Mouse (Mus musculus): Measurements from ENCODE around the gene Hoxd11.

The Hoxd11 gene

DNA sequence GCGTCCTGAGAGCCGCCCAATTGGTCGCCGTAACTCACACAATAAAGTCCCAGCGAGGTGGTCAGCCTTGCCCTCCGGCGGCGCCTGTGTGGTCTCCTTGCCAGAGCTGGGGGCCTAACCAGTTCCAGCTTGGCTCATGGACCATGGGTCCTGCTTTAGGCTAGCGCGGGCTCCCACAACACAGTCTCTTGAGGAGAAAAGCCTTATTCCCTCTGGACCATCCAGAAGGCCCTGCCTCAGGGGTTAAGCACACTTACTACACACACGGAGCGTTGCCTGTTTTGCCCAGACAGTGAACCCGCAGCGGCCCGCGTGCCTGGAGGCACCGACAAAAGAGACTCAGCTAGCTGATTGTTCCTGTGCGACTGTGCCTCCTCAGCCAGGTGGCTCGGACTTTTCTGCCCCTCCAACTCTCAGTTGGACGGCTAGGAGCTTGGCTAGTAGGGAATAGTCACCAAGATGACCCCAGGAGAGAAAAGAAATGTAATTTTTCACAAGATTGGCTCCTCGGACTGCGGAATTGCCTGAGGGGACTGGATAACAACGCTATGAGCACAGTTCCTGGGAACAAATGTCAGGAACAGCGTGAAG, 5.4 kb upstream of the Hoxd11 start:
- POLR2A ChIA-PET: interaction anchor here in 2 of 4 experiments (0.6 to 1.3 kb wide), 4 partner anchors 9 to 932 kb away, joined by 3 to 5 read pairs (median 4); no protein-coding TSS in a partner anchor
- CTCF ChIA-PET: interaction anchor here in 3 of 4 experiments (0.7 to 1.9 kb wide), 13 partner anchors 10 to 1123 kb away, joined by 3 to 7 read pairs (median 4); partner anchors contain the start of genes Evx2 (in 1 of the 3) and Hoxd10 (in 1 of the 3)

DNA sequence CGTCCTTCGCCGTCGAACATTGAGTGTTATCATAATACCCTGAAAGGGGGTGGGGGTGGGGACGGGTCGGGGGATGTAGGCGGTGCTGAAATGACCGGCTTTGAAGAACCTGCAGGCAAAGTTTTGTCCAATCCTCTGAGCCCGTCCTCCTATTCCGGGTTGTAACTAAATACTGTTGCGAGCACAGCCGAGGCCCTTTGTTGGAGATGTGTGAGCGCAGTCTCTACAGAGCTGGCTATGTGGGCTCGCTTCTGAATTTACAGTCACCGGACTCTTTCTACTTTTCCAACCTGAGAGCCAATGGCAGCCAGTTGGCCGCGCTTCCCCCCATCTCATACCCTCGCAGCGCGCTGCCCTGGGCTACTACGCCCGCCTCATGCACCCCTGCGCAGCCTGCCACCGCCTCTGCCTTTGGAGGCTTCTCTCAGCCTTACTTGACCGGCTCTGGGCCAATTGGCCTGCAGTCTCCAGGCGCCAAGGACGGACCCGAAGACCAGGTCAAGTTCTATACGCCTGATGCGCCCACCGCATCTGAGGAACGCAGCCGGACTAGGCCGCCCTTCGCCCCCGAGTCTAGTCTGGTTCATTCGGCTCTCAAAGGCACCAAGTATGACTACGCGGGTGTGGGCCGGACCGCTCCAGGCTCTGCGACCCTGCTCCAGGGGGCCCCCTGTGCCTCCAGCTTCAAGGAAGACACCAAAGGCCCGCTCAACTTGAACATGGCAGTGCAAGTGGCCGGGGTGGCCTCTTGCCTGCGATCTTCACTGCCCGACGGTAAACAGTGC, 4.3 kb upstream of the Hoxd11 start, which contains the start of gene Hoxd12:
TSS of gene Hoxd12 (plus strand) at position 133 of the 785 bp plus-strand sequence.
- ChIA-PET CTCF (interaction anchor here in 1 of 4 experiments (1.2 kb wide), 1 partner anchor 13 kb away, joined by 3 read pairs; no protein-coding TSS in a partner anchor), POLR2A (interaction anchor here in 1 of 4 experiments (0.5 kb wide), 1 partner anchor 16 kb away, joined by 3 read pairs; no protein-coding TSS in a partner anchor)

DNA sequence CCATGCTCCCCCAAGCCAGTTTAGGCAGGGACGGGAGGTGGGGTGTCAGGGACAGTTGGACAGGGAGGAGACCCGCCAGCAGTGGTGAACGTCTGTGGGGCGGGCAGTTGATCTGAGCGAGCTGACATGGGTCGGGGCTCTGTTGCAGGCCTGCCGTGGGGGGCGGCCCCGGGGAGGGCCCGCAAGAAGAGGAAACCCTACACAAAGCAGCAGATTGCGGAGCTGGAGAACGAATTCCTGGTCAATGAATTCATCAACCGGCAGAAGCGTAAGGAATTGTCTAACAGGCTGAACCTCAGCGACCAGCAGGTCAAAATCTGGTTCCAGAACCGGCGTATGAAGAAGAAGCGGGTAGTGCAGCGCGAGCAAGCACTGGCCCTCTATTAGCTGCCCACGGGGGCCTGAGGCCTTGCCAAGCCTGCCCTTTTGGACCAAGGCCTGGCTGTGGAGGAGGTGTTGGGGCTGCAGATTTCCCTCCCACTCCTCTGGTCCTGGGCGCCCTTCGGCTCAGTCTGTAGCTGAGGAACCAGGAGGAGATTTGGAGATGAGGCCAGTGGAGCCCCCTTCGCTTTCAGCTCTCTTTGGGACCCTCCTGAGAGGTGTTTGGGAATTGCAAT, 3.6 kb upstream of the Hoxd11 start:
- ChIA-PET CTCF (interaction anchor here in 2 of 4 experiments (1.0 to 1.2 kb wide), 2 partner anchors 13 to 14 kb away, joined by 3 read pairs; no protein-coding TSS in a partner anchor), POLR2A (interaction anchor here in 2 of 4 experiments (0.5 to 0.7 kb wide), 4 partner anchors 15 to 344 kb away, joined by 3 to 4 read pairs (median 3); no protein-coding TSS in a partner anchor)

DNA sequence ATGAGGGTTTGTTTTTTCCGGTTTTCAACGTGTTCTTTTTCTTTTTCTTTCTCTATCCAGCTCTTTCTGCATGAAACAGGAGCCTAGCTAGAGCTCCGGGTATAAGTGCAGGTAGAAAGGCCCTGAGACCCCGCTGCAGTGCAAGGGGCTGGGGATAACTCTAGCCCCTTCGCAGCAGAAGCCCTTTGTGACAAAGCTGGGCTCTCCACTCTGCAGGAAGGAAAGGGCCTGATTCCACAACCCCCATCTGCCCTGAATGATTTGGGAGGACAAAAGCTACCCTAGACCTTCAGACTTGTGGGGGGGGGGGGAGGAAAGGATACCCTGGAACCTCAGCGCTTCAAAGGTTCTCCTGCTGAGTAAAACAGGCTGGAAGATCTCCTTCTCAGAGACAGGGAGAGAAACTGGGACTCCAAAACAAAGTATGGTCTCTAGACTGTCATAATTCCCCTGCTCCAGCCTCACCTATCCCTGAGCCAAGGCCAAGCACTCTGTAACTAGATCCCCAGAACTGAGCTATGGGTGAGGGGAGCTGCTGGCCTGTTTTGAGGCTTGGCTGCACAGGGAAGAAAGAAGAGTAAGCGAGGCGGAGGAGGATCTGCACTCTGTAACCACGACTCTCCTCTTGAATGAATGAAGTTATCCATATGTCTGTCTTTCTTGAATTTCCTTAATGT, 2.8 kb upstream of the Hoxd11 start:
- CTCF ChIA-PET: interaction anchor here in 2 of 4 experiments (0.6 to 1.0 kb wide), 3 partner anchors 13 to 54 kb away, joined by 3 to 21 read pairs (median 5); no protein-coding TSS in a partner anchor

DNA sequence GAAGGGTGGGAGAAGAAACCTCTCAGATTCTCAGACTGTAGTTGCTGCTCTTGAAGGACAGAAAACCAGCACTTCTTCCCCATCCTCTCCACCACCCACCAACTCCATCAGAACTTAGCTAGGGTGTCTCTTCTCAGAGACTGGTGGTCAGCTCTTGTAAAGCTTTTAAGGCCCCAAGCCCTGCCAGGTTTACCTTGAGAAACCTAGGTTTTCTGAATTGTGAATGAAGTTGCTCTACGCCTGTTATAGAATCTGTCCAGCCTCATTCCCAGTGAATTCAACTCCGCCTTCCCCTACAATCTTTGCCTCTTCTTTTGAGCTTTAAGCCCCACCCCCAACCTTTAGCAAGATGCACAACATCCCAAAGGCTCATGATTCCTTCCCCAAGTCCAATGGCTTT, 2.3 kb upstream of the Hoxd11 start:
- CTCF ChIA-PET: interaction anchor here in 1 of 4 experiments (0.6 to 0.7 kb wide), 2 partner anchors 16 to 54 kb away, joined by 5 to 21 read pairs; no protein-coding TSS in a partner anchor

More for the DNA sequence above, 2.8 kb upstream of the Hoxd11 start:
- POLR2A ChIA-PET: interaction anchor here in 2 of 4 experiments (0.6 to 1.4 kb wide), 5 partner anchors 10 to 343 kb away, joined by 3 to 4 read pairs (median 3); no protein-coding TSS in a partner anchor

GRCm38 (mm10) chr2:74679596-74679971, 227 bp downstream of the Hoxd11 start:
- POLR2A ChIA-PET: interaction anchor here in 3 of 4 experiments (0.7 to 2.0 kb wide), 7 partner anchors 11 to 22 kb away, joined by 3 to 7 read pairs (median 3); partner anchors contain the start of genes Hoxd10 (in 1 of the 3) and Hoxd13 (in 1 of the 3)
- CTCF ChIA-PET: interaction anchor here in 3 of 4 experiments (0.8 to 1.4 kb wide), 5 partner anchors 10 to 24 kb away, joined by 3 to 6 read pairs (median 3); partner anchors contain the start of gene Hoxd10 (in 1 of the 3)

More for the DNA sequence above, 2.3 kb upstream of the Hoxd11 start:
- POLR2A ChIA-PET: interaction anchor here in 2 of 4 experiments (0.9 to 1.4 kb wide), 4 partner anchors 10 to 19 kb away, joined by 3 to 5 read pairs (median 4); no protein-coding TSS in a partner anchor

DNA sequence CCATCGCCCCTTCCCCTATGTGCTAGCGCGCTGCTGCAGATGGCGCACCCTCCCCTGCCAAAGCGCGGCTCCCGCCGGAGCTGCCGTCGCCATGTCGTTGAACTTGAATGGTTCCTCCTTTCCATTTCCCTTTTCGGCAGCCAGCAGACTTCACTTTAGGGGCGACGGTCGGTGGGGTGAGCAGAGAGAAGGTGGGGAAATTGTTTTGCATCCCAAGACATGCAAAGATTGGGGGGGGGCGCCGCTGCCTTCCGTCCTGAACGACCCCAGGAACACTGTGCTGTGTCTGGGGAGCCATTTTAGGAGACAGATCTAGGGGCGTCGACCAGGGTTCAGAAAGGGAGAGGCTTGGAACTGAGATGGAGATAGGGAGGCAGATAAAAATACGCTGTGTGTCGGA, 623 bp downstream of the Hoxd11 start:
- ChIA-PET CTCF (interaction anchor here (0.6 to 1.4 kb wide), 7 partner anchors 9 to 71 kb away, joined by 3 to 6 read pairs (median 4); partner anchors contain the start of gene Hoxd10 (in 1 of the 4)), POLR2A (interaction anchor here in 3 of 4 experiments (0.6 to 2.0 kb wide), 8 partner anchors 10 to 1188 kb away, joined by 3 to 7 read pairs (median 4); partner anchors contain the start of genes Hoxd10 (in 1 of the 3) and Hoxd13 (in 1 of the 3))

- ChIA-PET CTCF (interaction anchor here (0.6 to 1.4 kb wide), 7 partner anchors 10 to 70 kb away, joined by 3 to 7 read pairs (median 4); partner anchors contain the start of gene Hoxd10 (in 1 of the 4)), POLR2A (interaction anchor here in 3 of 4 experiments (0.6 to 2.0 kb wide), 13 partner anchors 9 to 636 kb away, joined by 3 to 7 read pairs (median 3); partner anchors contain the start of gene Hoxd13 (in 1 of the 3))
These were observed 1.4 kb downstream of the Hoxd11 start for GRCm38 (mm10) chr2:74680561-74681398.

DNA sequence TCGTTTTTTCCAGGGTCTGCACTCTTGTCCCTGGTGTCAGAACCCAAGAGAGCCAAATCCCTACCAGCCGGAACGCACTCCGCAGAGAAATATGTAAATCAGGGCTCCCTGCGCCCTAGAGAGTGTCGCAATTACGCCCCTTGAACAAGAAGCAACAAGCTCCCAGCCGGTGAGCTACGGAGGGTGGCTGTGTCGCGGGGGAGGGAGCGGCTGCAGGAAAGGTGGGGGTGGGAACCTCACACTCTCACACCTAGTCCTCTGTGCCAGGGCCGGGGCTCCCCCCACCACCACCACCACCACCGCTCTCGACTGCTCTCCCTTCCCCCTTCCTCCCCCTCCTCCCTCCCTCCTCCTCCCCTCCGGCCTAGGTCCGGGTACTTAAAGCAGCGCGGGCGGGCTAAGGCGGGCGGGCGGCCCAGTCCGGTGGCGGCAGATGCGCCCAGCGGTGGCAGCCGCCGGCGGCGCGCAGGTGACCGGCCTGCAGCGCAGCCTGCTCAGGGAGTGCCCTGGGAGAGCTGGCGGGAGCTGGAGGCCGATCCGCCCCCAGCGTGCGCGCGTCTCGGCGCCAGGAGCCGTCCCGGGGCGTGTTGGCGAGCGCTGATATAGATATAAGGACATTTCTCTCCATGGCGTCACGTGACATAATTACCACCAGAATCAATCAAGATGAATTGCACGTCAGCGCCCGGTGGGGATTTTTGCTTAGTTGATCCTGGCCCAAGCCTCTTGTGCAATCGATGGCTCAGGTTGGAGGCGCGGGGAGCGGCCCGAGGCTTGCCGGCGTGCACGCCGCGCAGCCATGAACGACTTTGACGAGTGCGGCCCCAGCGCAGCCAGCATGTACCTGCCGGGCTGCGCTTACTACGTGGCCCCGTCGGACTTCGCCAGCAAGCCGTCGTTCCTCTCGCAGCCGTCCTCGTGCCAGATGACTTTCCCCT, 2.5 kb downstream of the Hoxd11 start:
- ChIA-PET CTCF (interaction anchor here (0.6 to 1.3 kb wide), 8 partner anchors 10 to 1121 kb away, joined by 3 to 7 read pairs (median 4); partner anchors contain the start of gene Hoxd10 (in 1 of the 4)), POLR2A (interaction anchor here in 3 of 4 experiments (0.5 to 1.3 kb wide), 11 partner anchors 9 to 635 kb away, joined by 3 to 7 read pairs (median 3); partner anchors contain the start of gene Hoxd13 (in 1 of the 3))

- ChIA-PET POLR2A (interaction anchor here in 3 of 4 experiments (0.6 to 1.1 kb wide), 5 partner anchors 12 to 977 kb away, joined by 3 to 7 read pairs (median 3); partner anchors contain the start of genes Hoxd3 (in 1 of the 3) and Hoxd4 (in 1 of the 3)), CTCF (no interaction called here)
These were observed 3.4 kb downstream of the Hoxd11 start for GRCm38 (mm10) chr2:74682796-74683195.

DNA sequence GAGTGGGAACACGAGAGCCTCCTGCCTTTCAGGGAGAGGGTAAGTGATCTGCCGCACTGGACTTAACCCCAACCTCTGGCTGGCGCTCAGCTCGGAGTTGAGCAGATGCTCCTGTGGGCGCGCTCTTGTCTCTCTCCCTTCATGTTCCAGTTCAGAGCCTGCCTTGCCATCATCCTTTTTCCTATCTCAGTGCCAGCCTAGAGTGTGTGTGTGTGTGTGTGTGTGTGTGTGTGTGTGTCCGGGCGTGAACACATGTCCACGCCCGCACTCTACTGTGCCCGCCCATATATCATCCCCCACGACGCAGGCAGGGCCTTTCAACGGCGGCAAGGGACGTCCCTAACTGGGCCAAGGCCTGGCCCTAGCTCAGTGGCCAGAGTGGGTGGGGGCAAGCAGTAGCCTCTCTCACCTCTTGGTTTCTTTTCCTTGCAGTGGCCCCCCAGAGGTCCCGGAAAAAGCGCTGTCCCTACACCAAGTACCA, 4.2 kb downstream of the Hoxd11 start:
- POLR2A ChIA-PET: interaction anchor here in 3 of 4 experiments (0.6 to 1.1 kb wide), 5 partner anchors 13 to 977 kb away, joined by 3 to 7 read pairs (median 3); partner anchors contain the start of genes Hoxd3 (in 1 of the 3) and Hoxd4 (in 1 of the 3)
- CTCF ChIA-PET: no interaction called here

DNA sequence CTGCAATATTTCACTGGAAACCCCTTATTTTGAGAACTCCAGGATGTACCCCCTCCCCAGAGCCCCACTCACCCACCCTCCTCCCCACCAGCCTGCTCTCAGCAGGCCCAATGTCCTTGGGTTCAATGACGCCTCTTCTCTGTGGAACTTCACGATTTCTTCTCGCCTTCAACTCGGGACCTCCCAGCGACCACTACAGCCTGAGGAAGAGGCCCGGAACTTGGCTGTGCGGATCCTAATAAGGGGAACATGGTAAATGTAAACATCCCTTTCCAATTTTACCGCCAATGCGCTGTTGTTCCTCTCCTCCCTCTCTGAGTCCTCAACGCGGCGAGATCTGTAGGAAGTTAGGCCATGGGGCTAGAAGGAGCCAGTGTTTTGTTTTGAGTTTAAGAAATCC, 4.7 kb downstream of the Hoxd11 start:
- POLR2A ChIA-PET: interaction anchor here in 1 of 4 experiments (1.0 kb wide), 1 partner anchor 22 kb away, joined by 3 read pairs; no protein-coding TSS in a partner anchor
- CTCF ChIA-PET: no interaction called here

DNA sequence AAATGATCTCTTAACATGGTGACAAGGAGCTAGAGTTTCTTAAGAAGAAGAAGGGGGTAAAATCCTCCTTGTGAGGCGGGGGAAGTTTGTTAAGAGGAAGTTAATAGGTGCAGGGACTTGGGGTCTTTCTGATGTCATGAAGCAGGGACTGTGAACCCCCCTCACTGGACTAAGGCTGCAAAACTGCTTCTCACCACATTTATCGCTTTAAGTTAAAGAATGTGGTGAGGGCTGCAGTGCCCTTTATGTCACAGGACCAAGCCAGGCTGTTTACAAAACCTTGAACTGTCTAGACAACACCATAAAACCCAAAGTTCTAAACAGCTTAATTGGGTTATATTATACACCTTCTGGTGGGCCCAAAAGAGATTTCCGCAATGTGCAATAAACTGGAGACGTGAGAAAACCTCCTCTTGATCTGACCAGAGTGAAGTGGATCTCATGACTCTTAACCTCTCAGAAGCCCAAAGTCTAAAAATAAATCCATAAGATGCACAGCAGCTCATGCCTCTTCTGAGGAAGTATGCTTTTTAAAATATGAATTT, 5.8 kb downstream of the Hoxd11 start:
- ChIA-PET POLR2A (interaction anchor here in 3 of 4 experiments (0.6 to 1.4 kb wide), 6 partner anchors 21 to 1415 kb away, joined by 3 to 4 read pairs (median 3); no protein-coding TSS in a partner anchor), CTCF (interaction anchor here in 2 of 4 experiments (0.6 to 0.7 kb wide), 2 partner anchors 20 to 621 kb away, joined by 3 to 4 read pairs; no protein-coding TSS in a partner anchor)

DNA sequence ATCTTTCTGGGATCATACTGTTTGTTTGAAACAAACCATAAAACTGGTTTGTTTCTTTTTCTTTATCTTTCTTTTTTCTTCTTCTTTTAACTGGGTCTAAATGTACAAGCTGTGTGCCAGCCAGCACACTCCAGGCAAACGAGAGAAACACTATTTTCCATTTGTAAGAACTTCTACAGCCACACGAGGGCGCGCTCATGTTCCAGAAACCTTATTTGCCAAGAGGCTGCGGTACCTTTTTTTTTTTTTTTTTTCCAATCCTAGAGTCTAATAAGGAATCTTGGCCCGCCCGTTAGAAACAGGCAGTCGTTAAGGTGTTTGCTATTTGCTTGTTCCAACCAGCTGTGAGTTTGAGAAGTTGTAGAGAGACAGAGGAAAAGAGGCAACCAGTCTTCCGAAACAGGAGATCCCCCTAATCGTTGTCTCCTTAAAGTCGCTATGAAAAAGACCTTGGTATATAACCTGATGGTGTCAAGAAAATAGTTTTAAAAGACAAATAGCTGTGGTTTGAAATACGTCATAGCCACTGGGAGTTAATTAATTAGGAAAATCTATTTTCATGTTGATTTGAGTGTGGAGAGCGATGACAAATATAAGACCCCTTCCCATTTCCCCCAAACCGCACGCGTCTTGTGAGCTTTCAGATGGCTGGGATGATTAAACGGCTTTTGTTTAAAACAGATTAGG, 7.1 kb downstream of the Hoxd11 start:
- CTCF ChIA-PET: interaction anchor here (0.6 to 1.2 kb wide), 17 partner anchors 8 to 1171 kb away, joined by 3 to 10 read pairs (median 4); partner anchors contain the start of gene Hoxd9 (in 1 of the 4)
- POLR2A ChIA-PET: interaction anchor here in 2 of 4 experiments (0.7 to 1.4 kb wide), 3 partner anchors 14 to 57 kb away, joined by 3 to 6 read pairs (median 3); no protein-coding TSS in a partner anchor

All from embryonic stem cell, embryonic (primary cell).